Mouse (Mus musculus): ENCODE data around the gene Sdhaf1.

- TF ChIP-seq POLR2A (IDR thresholded peaks at IDR 0.05; ENCODE audit: borderline replicate concordance, control insufficient read depth, low read depth, low read length) (no peak), CTCF (IDR thresholded peaks at IDR 0.05; ENCODE audit: control insufficient read depth, insufficient read depth, low read length) (no peak)
These were observed 7.9 kb downstream of the Sdhaf1 start for GRCm38 (mm10) chr7:30315559-30316529.
